Mouse (Mus musculus): ENCODE measurements around the gene Zfp768.

- TF ChIP-seq CTCF (IDR thresholded peaks at IDR 0.05; ENCODE audit: borderline replicate concordance, insufficient read depth, low read depth, low read length), result no peak
- no peak for TF ChIP-seq POLR2A (IDR thresholded peaks at IDR 0.05; ENCODE audit: borderline replicate concordance, insufficient read depth, low read length)
Observed at GRCm38 (mm10) chr7:127378310-127378921, 33.0 kb upstream of the Zfp768 start.
